ENCODE assay signal across 11 mouse cellular contexts in the genomic region with DNA sequence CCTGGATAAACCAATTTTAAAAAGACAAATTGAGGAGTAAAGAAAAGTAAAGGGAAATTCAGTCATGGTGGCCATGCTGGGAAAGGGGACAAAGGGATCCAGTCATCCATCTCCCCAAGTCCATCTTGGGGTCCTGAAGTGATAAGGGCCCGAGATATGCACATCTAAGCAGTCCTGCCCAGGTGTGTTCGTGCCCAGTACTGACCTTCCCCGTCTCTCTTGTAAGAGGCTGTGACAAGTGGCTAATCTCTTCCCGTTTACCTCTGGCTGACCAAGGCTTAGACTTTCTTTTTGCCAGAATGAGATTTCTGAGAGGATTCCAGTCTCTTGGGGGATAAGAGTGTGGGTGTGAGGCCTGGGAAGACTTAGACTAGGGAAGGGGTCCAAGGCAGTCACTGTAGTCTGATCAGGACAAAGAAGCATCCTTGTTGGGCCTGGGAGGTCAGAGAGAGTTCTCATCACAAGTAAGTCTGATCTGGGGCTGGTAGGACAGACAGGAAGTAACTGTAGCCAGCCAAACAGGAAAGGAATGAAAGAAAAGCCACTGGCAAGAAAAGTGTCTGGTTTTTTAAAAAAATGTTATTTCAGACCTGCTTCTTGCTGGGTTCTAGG. TPM values are rescaled to one million over a fixed set of nuclear protein-coding genes. Genes with fewer than 3 reads are reported as not detected.
A peak's percentile ranks its signal among the peaks of the same experiment; 100 is the strongest.
DNase-seq lines count a peak whose midpoint lies in the region; ATAC-seq lines count a peak whose summit lies in the region.
"Had no signal": no experiment of that assay in that cellular context is flagged by ENCODE, and none has a peak within 500 bp of the region (broad histone marks: within the 10 kb centered on the region; RNA-seq: fewer than 3 reads in every experiment).

No protein-coding gene starts in this region.

- H3K9me3 ChIP-seq in heart, embryonic 13.5 days, result no peaks in the 10 kb centered on the region
- H3K9me3 ChIP-seq in liver, embryonic 13.5 days (replicated peaks), result no peaks in the 10 kb centered on the region

- 41% methylated on average over 4 of the region's 4 CpGs for WGBS in heart, embryonic 13.5 days
- 41% methylated on average over 4 of the region's 4 CpGs for WGBS in liver, embryonic 13.5 days (ENCODE audit: insufficient replicate concordance)

- H3K4me2 ChIP-seq in heart, embryonic 13.5 days, result peak overlapping the region; percentile 80
- peak overlapping the region; percentile 64; the same call in 1 of the 2 replicates for H3K4me2 ChIP-seq in liver, embryonic 13.5 days

- ATAC-seq in heart, embryonic 13.5 days (ENCODE audit: extremely low read depth, insufficient number of reproducible peaks, low FRiP score, low TSS enrichment), result no peak
- ATAC-seq in liver, embryonic 13.5 days (ENCODE audit: low read depth), result no peak
- ATAC-seq: Patski had no signal

- peak overlapping the region; percentile 68 for H3K4me3 ChIP-seq in heart, embryonic 13.5 days
- H3K4me3 ChIP-seq in liver, embryonic 13.5 days (replicated peaks), result no peak overlapping the region

- H3K27me3 ChIP-seq in heart, embryonic 13.5 days (replicated peaks), result peaks cover 20% of the 10 kb centered on the region
- H3K27me3 ChIP-seq in liver, embryonic 13.5 days, result peaks cover 32% of the 10 kb centered on the region
- H3K27me3 ChIP-seq: Patski had no signal

- H3K9ac ChIP-seq in heart, embryonic 13.5 days, result peak overlapping the region; percentile 86; the same call in 1 of the 2 replicates
- H3K9ac ChIP-seq in liver, embryonic 13.5 days, result no peak overlapping the region

- H3K4me1 ChIP-seq in heart, embryonic 13.5 days, result peaks cover 78% of the 10 kb centered on the region
- H3K4me1 ChIP-seq in liver, embryonic 13.5 days (replicated peaks), result peaks cover 52% of the 10 kb centered on the region

- peak; percentile 93 for DNase-seq in heart, adult 11 months
- no peak for DNase-seq in heart, adult 8-10 months (ENCODE audit: low spot score)
- peak; percentile 46 for DNase-seq in Muller cell, postnatal 12 days (ENCODE audit: inconsistent ontology term)
- no peak for DNase-seq in liver, embryonic 13.5 days
- DNase-seq in frontal cortex, postnatal 10 days (ENCODE audit: low spot score in 2 of 2), result no peak
- no peak for DNase-seq in right cerebral cortex, postnatal 10 days (ENCODE audit: low spot score in 2 of 2)
- DNase-seq in urinary bladder, adult 2 months (ENCODE audit: low spot score), result no peak

- peak overlapping the region; percentile 81 for H3K27ac ChIP-seq in heart, embryonic 13.5 days (replicated peaks)
- H3K27ac ChIP-seq in liver, embryonic 13.5 days, result no peak overlapping the region

- H3K36me3 ChIP-seq in heart, embryonic 13.5 days, result peaks cover 15% of the 10 kb centered on the region
- no peaks in the 10 kb centered on the region for H3K36me3 ChIP-seq in liver, embryonic 13.5 days

RNA-seq across cellular contexts. Expression of gene Rbp1, which starts 5.3 kb away (rescaled TPM):
- total RNA-seq in heart, adult 8-10 months (2022), result 1 to 10 TPM; 4.9 to 7.8 (median 5.4) TPM
- 70.9 and 71.2 TPM in 2 replicates for polyA plus RNA-seq in heart, embryonic 13.5 days (2015; fragmentation: Nextera tagmentation; extraction: Ambion mirVana)
- 31.7 and 34.3 TPM in 2 replicates for polyA plus RNA-seq in liver, embryonic 13.5 days (2015; fragmentation: Nextera tagmentation; extraction: Ambion mirVana)
- polyA plus RNA-seq in urinary bladder, adult 2 months (2012; rRNA removed), result 70.6 and 71.2 TPM in 2 replicates

RNA-seq across cellular contexts. Expression of gene Rbp2, which starts 57.9 kb away (rescaled TPM):
- total RNA-seq in heart, adult 8-10 months (2022), result not detected
- polyA plus RNA-seq in heart, embryonic 13.5 days (2015; fragmentation: Nextera tagmentation; extraction: Ambion mirVana), result 0.39 TPM in 1 of 2 replicates, not detected in the other
- 2.9 and 4.4 TPM in 2 replicates for polyA plus RNA-seq in liver, embryonic 13.5 days (2015; fragmentation: Nextera tagmentation; extraction: Ambion mirVana)
- 0.35 and 0.51 TPM in 2 replicates for polyA plus RNA-seq in urinary bladder, adult 2 months (2012; rRNA removed)
- total RNA-seq: left cerebral cortex, postnatal 36 days had no signal
- polyA plus RNA-seq: cortical plate, adult 2 months; Patski had no signal

Comparison
In these comparisons a context has a peak if more than half of its experiments do, and no peak if none do; other contexts are left out.
1. DNase-seq: peak in heart, adult 11 months (single experiment) and Muller cell, postnatal 12 days (single experiment); none in heart, adult 8-10 months (single experiment), liver, embryonic 13.5 days (single experiment), frontal cortex, postnatal 10 days (0 of 2), right cerebral cortex, postnatal 10 days (0 of 2) and urinary bladder, adult 2 months (single experiment).